Mouse (Mus musculus) forebrain, embryonic 16.5 days (tissue): Measurements from ENCODE around the gene Iqub. TPM values are rescaled to one million over a fixed set of nuclear protein-coding genes. Genes with fewer than 3 reads are reported as not detected.
A peak's percentile ranks its signal among the peaks of the same experiment; 100 is the strongest.

Experiments used
- ATAC-seq: fragments of 200-750 bp; cut with Nextera tagmentation; 2 replicates; pipeline ENCODE4 v1.8.0; 2017; ENCODE audit warnings: mild to moderate bottlenecking, moderate library complexity
- H3K27ac ChIP-seq: fragments of 300-500 bp; sonication (generic); 2 replicates; pipeline ENCODE4 v1.5.1; 2014; ENCODE audit warnings: low read length, control low read depth
- H3K27me3 ChIP-seq: fragments of 300-500 bp; sonication (generic); replicated peaks from 2 replicates; pipeline ENCODE4 v1.6.1; 2014; ENCODE audit warnings: low read length; ENCODE audit not compliant: control insufficient read depth, insufficient read depth
- H3K36me3 ChIP-seq: fragments of 300-500 bp; sonication (generic); 2 replicates; pipeline ENCODE4 v1.6.1; 2014; ENCODE audit not compliant: control insufficient read depth, insufficient read depth
- H3K4me1 ChIP-seq: fragments of 300-500 bp; sonication (generic); replicated peaks from 2 replicates; pipeline ENCODE4 v1.6.1; 2014; ENCODE audit warnings: low read length; ENCODE audit not compliant: control insufficient read depth, insufficient read depth
- H3K4me2 ChIP-seq: fragments of 300-500 bp; sonication (generic); 2 replicates; pipeline ENCODE4 v1.6.1; 2014; ENCODE audit warnings: mild to moderate bottlenecking, low read length, control low read depth
- H3K4me3 ChIP-seq: fragments of 300-500 bp; sonication (generic); replicated peaks from 2 replicates; pipeline ENCODE4 v1.5.1; 2014; ENCODE audit warnings: mild to moderate bottlenecking, low read length, control low read depth
- H3K9ac ChIP-seq: fragments of 300-500 bp; sonication (generic); replicated peaks from 2 replicates; pipeline ENCODE4 v1.6.1; 2014; ENCODE audit warnings: low read depth, low read length, control low read depth
- H3K9me3 ChIP-seq: fragments of 300-500 bp; sonication (generic); 2 replicates; pipeline ENCODE4 v1.6.1; 2016; ENCODE audit warnings: low read length; ENCODE audit not compliant: control insufficient read depth
- WGBS: fragments of 180-500 bp; shearing (Covaris S2); extraction: QIAGEN DNeasy Blood & Tissue Kit; methylation state at CpG from one replicate; pipeline ENCODE4 v1.1.7; 2014; 5-methylcytosine and 5-hydroxymethylcytosine counted together
- polyA plus RNA-seq: library from polyadenylated mRNA; unstranded; fragments of >200 nt; fragmentation: Nextera tagmentation; extraction: Ambion mirVana; gene quantifications from 2 replicates; pipeline ENCODE4 v1.2.1, GENCODE M21; 2015

Iqub gene
- 0.82 and 1.2 TPM in 2 replicates for polyA plus RNA-seq

DNA sequence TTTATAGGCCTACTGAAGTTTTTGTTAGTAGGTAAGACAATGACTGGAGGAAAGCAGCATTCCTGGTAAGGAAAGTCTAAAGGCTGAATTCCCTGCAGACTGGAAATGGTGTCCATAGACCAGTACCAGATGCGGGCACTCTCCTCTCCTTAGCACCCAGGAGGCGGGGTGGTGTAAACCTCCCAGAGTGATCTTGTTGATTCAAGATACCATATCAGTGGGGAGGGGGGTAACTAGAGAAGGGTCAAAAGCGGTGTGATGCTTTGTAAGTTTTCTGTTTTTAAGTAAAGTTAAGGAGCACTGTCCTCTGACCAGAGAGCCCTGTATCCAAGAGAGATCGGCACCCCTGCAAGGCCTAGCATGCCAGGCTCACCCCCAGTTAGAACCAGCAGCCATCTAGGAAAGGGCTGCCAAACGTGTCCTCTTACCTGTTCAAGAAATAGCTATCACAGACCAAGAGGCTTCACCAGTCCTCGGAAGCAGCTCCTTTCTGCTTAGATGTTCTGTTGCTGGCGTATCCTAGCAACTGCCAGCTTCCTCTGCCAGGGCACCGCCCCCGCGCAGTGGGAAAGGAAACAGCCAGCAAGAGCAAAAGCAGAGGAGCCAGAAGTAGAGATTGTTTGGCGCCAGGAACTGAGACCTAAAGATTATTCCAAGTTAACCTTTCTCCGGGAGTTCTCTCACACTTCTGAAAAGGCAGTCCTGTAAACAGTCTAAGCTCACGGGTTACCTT, at the start of gene Iqub:
Iqub (minus strand) TSS at position 516 of the 733 bp plus-strand sequence.
- 24% methylated on average over 13 of the region's 13 CpGs for WGBS
- Histone ChIP-seq H3K36me3 (peaks cover 6% of the 10 kb centered on the region), H3K4me3 (peak within 1 kb of the TSS; percentile 17), H3K27ac (no peak within 1 kb of the TSS), H3K4me1 (peaks cover 8% of the 10 kb centered on the region), H3K4me2 (peak within 1 kb of the TSS; percentile 46), H3K9ac (0 out of 2 replicates have a peak within 1 kb of the TSS, but pooled peaks have one; percentile 45), H3K27me3 (no peaks in the 10 kb centered on the region), H3K9me3 (no peaks in the 10 kb centered on the region)
- peak; percentile 94 for ATAC-seq

DNA sequence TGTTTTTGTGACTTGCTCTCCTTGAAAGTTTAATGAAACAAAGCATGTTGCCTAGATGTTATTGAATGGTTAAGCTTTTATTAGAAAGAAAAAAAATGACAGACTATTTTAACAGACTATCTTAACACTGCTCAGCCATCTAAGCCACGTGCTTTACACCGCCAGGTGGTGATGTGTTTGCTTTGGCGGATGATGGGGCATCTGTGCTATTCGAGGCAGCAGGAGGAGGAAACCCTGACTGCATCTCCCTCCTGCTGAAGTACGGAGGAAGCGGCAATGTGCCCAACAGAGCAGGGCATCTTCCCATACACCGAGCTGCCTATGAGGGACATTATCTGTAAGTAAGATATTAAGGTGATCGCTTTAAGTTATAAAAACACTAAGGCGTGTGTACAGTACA, 49.2 kb upstream of the Iqub start:
- H3K9me3 ChIP-seq = no peaks in the 10 kb centered on the region
- no peak overlapping the region for H3K9ac ChIP-seq
- WGBS = 77% methylated on average over 9 of the region's 9 CpGs
- H3K4me3 ChIP-seq = no peak overlapping the region
- no peaks in the 10 kb centered on the region for H3K4me1 ChIP-seq
- H3K4me2 ChIP-seq = no peak overlapping the region
- H3K36me3 ChIP-seq = no peaks in the 10 kb centered on the region
- no peak overlapping the region for H3K27ac ChIP-seq
- no peak for ATAC-seq
- no peaks in the 10 kb centered on the region for H3K27me3 ChIP-seq

DNA sequence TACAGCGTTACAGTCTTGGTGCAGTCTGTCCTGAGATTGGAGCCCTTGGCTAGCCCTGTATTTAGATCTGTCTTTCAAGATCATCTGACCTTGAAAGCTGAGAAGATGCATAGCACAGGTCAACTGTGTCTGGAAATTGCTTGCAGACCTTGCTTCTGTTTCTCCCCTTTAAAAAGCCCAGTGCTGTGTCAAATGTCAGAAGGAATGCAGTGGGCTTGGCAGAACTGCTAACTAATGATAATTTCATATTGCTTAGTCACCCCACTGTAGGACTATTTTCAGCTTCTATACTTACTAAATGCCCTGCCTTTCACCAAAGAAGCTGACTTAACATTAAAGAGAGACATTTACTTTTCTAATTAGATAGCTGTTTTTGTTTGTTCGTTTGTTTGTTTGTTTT, 40.6 kb upstream of the Iqub start:
- ATAC-seq = no peak
- Histone ChIP-seq H3K27ac (no peak overlapping the region), H3K9me3 (no peaks in the 10 kb centered on the region), H3K9ac (no peak overlapping the region), H3K36me3 (no peaks in the 10 kb centered on the region), H3K27me3 (no peaks in the 10 kb centered on the region), H3K4me1 (no peaks in the 10 kb centered on the region), H3K4me2 (no peak overlapping the region), H3K4me3 (no peak overlapping the region)
- WGBS = 94% methylated on average over 2 of the region's 2 CpGs

DNA sequence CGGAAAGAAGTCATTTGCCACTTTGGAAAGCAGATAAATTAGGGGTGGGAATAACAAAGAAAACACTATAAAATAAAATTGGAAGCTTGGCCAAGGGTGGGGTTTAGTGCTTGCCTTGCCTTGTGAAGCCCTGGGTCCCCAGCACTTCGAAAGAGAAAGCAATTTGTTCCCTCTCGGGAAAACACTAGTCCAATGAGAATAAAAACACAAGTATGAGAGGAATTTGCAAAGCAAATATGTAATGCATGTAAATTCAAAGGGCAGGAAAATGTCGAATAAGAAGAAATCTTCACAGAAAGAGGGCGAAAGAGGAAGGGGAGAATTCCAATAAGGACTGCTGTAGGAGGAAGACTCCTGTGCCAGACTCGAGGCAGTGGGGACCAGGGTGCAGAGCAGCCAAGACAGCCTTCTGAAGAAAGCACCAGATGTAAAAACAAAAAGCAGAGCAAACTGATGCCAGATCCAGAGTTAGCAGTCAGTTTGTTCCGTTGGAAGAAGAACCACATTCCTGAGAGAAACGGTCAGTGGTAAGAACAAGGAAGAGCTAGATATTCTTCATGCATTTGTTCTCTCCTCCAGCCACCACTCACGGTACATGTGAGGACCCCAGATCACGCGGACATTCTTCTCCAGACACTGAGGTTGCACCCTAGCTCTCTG, 39.7 kb upstream of the Iqub start:
- H3K9ac ChIP-seq = no peak overlapping the region
- H3K9me3 ChIP-seq = no peaks in the 10 kb centered on the region
- no peaks in the 10 kb centered on the region for H3K36me3 ChIP-seq
- H3K4me3 ChIP-seq = no peak overlapping the region
- H3K4me1 ChIP-seq = no peaks in the 10 kb centered on the region
- ATAC-seq = no peak
- no peak overlapping the region for H3K4me2 ChIP-seq
- no peak overlapping the region for H3K27ac ChIP-seq
- 80% methylated on average over 11 of the region's 11 CpGs for WGBS
- H3K27me3 ChIP-seq = no peaks in the 10 kb centered on the region

DNA sequence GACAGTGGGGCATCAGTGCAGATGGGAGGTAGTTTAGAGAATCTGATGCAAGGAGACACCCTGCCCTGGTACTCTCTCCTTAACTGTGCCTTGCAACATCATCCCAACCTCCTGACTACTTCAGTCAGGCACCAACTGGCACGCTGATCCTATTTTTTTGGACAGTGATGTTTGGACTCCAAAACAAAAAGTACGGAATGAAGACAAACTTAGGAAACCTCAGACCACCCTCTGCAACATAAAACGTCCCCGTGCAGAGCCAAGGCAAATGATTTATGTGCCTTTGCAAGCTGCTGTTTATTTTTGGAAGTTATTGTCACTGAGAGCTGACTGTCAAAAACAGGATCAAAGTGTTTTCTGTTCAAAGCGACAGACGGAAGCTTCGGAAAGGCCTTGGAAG, 37.2 kb upstream of the Iqub start:
- Histone ChIP-seq H3K36me3 (no peaks in the 10 kb centered on the region), H3K27ac (no peak overlapping the region), H3K4me1 (no peaks in the 10 kb centered on the region), H3K27me3 (no peaks in the 10 kb centered on the region), H3K9me3 (no peaks in the 10 kb centered on the region), H3K4me3 (no peak overlapping the region), H3K4me2 (no peak overlapping the region), H3K9ac (no peak overlapping the region)
- 80% methylated on average over 7 of the region's 7 CpGs for WGBS
- no peak for ATAC-seq

DNA sequence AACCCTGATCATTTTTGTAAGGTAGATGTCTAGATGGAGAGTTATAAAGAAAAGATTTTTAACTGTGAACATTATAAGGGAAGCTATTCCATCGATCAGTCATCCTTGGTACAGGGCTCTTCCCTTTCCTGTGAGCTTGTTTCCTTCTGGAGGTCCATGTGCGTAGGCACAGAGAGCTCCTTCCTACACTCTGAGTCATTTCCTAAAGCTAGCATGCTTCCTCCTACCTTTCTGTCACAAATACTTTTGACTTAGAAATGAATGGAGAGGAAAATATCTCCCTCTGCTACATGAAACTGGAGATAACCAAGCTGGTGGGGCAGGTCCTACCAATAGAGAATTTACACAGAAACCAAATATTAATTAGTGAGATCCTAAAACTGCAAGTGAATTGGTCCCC, 34.9 kb upstream of the Iqub start:
- 90% methylated on average over 2 of the region's 2 CpGs for WGBS
- ATAC-seq = no peak

DNA sequence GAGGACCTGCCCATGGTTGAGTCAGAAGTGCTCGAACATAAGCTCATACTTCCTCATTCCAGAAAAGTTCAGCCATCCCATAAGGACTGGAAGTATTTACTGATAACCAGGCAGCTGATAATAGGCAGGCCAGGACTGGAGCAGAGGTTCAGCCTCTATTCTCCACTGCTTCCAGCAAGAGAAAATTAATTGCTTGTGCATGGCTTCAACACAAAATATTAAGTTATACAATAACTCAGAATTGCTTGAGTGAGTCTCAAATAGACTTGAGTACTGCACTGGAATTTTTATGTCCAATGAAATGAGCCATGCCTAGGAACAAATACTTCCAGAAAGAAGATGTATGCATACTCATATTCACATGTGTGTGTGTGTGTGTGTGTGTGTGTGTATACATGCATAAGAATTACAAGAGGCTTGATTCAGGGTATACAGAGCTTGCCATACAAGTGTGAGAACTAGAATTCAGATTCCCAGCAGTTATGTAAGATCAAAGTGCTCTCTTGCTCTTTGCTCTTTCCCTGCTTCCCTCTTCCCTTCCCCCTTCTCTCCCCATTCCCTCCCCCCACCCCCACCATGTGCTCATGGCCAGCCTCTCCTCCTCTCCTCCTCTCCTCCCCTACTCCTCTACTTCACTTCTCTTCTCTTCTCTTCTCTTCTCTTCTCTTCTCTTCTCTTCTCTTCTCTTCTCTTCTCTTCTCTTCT, 32.0 kb upstream of the Iqub start:
- H3K4me3 ChIP-seq = no peak overlapping the region
- no peaks in the 10 kb centered on the region for H3K4me1 ChIP-seq
- no peak for ATAC-seq
- no peaks in the 10 kb centered on the region for H3K36me3 ChIP-seq
- no peaks in the 10 kb centered on the region for H3K27me3 ChIP-seq
- WGBS = 89% methylated on average over 1 of the region's 1 CpGs
- no peak overlapping the region for H3K4me2 ChIP-seq
- no peaks in the 10 kb centered on the region for H3K9me3 ChIP-seq
- H3K9ac ChIP-seq = no peak overlapping the region
- no peak overlapping the region for H3K27ac ChIP-seq

More for the DNA sequence above, 34.9 kb upstream of the Iqub start:
- Histone ChIP-seq H3K4me2 (no peak overlapping the region), H3K27ac (no peak overlapping the region), H3K4me3 (no peak overlapping the region), H3K9ac (no peak overlapping the region), H3K36me3 (no peaks in the 10 kb centered on the region), H3K9me3 (no peaks in the 10 kb centered on the region), H3K4me1 (no peaks in the 10 kb centered on the region), H3K27me3 (no peaks in the 10 kb centered on the region)

DNA sequence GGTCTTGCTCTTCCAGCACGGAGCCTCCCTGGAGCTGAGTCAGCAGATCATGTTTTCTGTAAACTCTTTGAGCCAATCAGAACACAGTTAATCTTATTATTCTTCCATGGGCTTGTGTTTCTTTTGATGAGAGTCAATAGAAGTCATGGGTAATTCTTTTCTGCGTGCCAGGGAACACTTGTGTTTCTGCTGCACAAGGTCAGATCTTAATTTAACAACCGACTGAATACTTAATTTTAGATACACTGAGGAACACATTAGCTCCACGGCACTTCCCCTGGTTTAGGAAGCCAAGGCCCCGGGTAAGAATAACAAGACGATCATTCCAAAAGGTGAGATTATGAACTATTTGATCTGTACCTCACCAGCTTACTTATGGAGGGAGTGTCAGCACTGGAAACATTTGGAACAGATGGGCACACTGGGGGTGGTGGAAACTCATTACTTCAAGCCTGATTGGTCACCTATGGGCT, 28.3 kb upstream of the Iqub start:
- Histone ChIP-seq H3K4me2 (no peak overlapping the region), H3K4me1 (no peaks in the 10 kb centered on the region), H3K27ac (no peak overlapping the region), H3K36me3 (no peaks in the 10 kb centered on the region), H3K27me3 (no peaks in the 10 kb centered on the region), H3K9me3 (no peaks in the 10 kb centered on the region), H3K9ac (no peak overlapping the region), H3K4me3 (no peak overlapping the region)
- 71% methylated on average over 6 of the region's 6 CpGs for WGBS
- no peak for ATAC-seq

DNA sequence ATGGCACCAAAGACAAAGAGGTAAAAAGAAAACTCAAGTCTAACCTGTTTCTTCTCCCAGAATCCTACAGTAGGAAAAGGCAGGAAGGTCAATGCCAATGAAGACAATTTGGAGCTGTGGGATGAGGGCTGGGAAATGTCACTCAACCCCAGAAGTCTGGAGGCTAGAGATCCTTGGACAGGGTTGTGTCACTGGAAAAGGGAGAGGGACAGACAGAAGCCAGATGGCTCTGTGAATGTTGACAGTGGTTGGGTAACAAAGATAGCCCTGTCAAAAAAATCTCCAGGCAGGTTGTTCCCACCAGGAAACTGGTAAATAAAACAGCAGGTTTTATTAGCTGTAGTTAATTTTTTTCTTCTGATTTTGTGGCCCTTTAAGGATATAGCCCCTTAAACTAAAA, 27.5 kb upstream of the Iqub start:
- ATAC-seq = no peak
- Histone ChIP-seq H3K27ac (no peak overlapping the region), H3K9me3 (no peaks in the 10 kb centered on the region), H3K9ac (no peak overlapping the region), H3K36me3 (no peaks in the 10 kb centered on the region), H3K4me2 (no peak overlapping the region), H3K4me1 (no peaks in the 10 kb centered on the region), H3K27me3 (no peaks in the 10 kb centered on the region), H3K4me3 (no peak overlapping the region)
